Mouse (Mus musculus) R1 (cell line): ENCODE results near the gene Nim1k.
"Not testable (repeated sequence)": the region's sequence is repeated elsewhere in the genome, so short reads cannot be mapped to it uniquely, and the experiment has no call there.

Experiments used
- DNase-seq: peaks from one replicate; pipeline ENCODE4 v3.0.0-alpha.2; 2018; ENCODE audit warnings: low read depth, low spot score

The Nim1k gene

GRCm38 (mm10) chr13:119690039-119690728 lies 65.5 kb downstream of the Nim1k start, which contains the start of gene Hmgcs1:
Gene Hmgcs1 (plus strand): TSS chr13:119690379.
- peak; percentile 100 for DNase-seq

GRCm38 (mm10) chr13:119689709-119690038 lies 66.0 kb downstream of the Nim1k start:
- no peak for DNase-seq

- no peak for DNase-seq
Measured at GRCm38 (mm10) chr13:119684416-119685177, 71.1 kb downstream of the Nim1k start.

- DNase-seq, result no peak
Measured at GRCm38 (mm10) chr13:119681161-119681560, 74.5 kb downstream of the Nim1k start.

- no peak for DNase-seq
Measured at GRCm38 (mm10) chr13:119679721-119680120, 76.0 kb downstream of the Nim1k start.

- DNase-seq, result no peak
Measured at GRCm38 (mm10) chr13:119678794-119679193, 76.9 kb downstream of the Nim1k start.

- DNase-seq, result not testable (repeated sequence)
Measured at GRCm38 (mm10) chr13:119661420-119661819, 94.3 kb downstream of the Nim1k start.
